Comparison of ENCODE assay signal across 21 mouse cellular contexts in genomic region chr12:68365404-68366059, GRCm38 (mm10).
DNase-seq lines count a peak whose midpoint lies in the region; ATAC-seq and TF ChIP-seq lines count a peak whose summit lies in the region.
"Had no signal": no experiment of that assay in that cellular context is flagged by ENCODE, and none has a peak within 500 bp of the region (broad histone marks: within the 10 kb centered on the region; RNA-seq: fewer than 3 reads in every experiment).

No protein-coding gene starts in this region.

- no peak for DNase-seq in forebrain, postnatal 0 days
- peak; percentile 55 for DNase-seq in mesoderm, embryonic 11.5 days (ENCODE audit: low read depth, low spot score)
- DNase-seq in retina, postnatal 1 day: peak; percentile 24
- DNase-seq in adrenal gland, postnatal 36 days: no peak
- DNase-seq: cerebellum, adult 11-12 months; cerebellum, postnatal 10 days; gastrocnemius, postnatal 10 days; heart, postnatal 4 days; kidney, adult 2 months; liver, embryonic 13.5 days; lung, adult 2 months; thymus, postnatal 25 days had no signal

- 39% methylated on average over 13 of the region's 13 CpGs for WGBS in forebrain, embryonic 12.5 days
- WGBS in forebrain, postnatal 0 days: 36% methylated on average over 13 of the region's 13 CpGs
- 61% methylated on average over 13 of the region's 13 CpGs for WGBS in midbrain, embryonic 12.5 days
- WGBS in midbrain, embryonic 15.5 days: 51% methylated on average over 13 of the region's 13 CpGs

- no peak overlapping the region for H3K9ac ChIP-seq in forebrain, embryonic 12.5 days
- H3K9ac ChIP-seq in forebrain, postnatal 0 days: no peak overlapping the region
- H3K9ac ChIP-seq in midbrain, embryonic 12.5 days (replicated peaks): no peak overlapping the region
- H3K9ac ChIP-seq in midbrain, embryonic 15.5 days: no peak overlapping the region
- H3K9ac ChIP-seq: embryonic facial prominence, embryonic 15.5 days; hindbrain, embryonic 14.5 days; liver, embryonic 13.5 days had no signal

- no peaks in the 10 kb centered on the region for H3K36me3 ChIP-seq in forebrain, embryonic 12.5 days (replicated peaks)
- no peaks in the 10 kb centered on the region for H3K36me3 ChIP-seq in forebrain, postnatal 0 days (ENCODE audit: insufficient read depth)
- no peaks in the 10 kb centered on the region for H3K36me3 ChIP-seq in midbrain, embryonic 12.5 days
- H3K36me3 ChIP-seq in midbrain, embryonic 15.5 days (replicated peaks): no peaks in the 10 kb centered on the region
- H3K36me3 ChIP-seq: embryonic facial prominence, embryonic 15.5 days; heart, embryonic 10.5 days; liver, embryonic 13.5 days had no signal

- H3K27me3 ChIP-seq in forebrain, embryonic 12.5 days: no peaks in the 10 kb centered on the region
- H3K27me3 ChIP-seq in forebrain, postnatal 0 days (ENCODE audit: insufficient read depth, low read length): no peaks in the 10 kb centered on the region
- H3K27me3 ChIP-seq in midbrain, embryonic 12.5 days: no peaks in the 10 kb centered on the region
- H3K27me3 ChIP-seq in midbrain, embryonic 15.5 days (replicated peaks): no peaks in the 10 kb centered on the region
- H3K27me3 ChIP-seq: embryonic facial prominence, embryonic 15.5 days; liver, embryonic 13.5 days had no signal

- H3K4me3 ChIP-seq in forebrain, embryonic 12.5 days (replicated peaks): no peak overlapping the region
- H3K4me3 ChIP-seq in forebrain, postnatal 0 days (ENCODE audit: low read depth, low read length): no peak overlapping the region
- no peak overlapping the region for H3K4me3 ChIP-seq in midbrain, embryonic 12.5 days
- no peak overlapping the region for H3K4me3 ChIP-seq in midbrain, embryonic 15.5 days
- H3K4me3 ChIP-seq: embryonic facial prominence, embryonic 15.5 days; heart, embryonic 10.5 days; left cerebral cortex, adult 2 months; liver, embryonic 13.5 days had no signal

- H3K4me2 ChIP-seq in forebrain, embryonic 12.5 days: no peak overlapping the region
- H3K4me2 ChIP-seq in forebrain, postnatal 0 days (ENCODE audit: low read depth): no peak overlapping the region
- no peak overlapping the region for H3K4me2 ChIP-seq in midbrain, embryonic 12.5 days (replicated peaks)
- H3K4me2 ChIP-seq in midbrain, embryonic 15.5 days: no peak overlapping the region
- H3K4me2 ChIP-seq: embryonic facial prominence, embryonic 15.5 days; hindbrain, embryonic 14.5 days; liver, embryonic 13.5 days had no signal

- 0 out of 2 replicates have a peak, but pooled peaks have one; percentile 36 for ATAC-seq in forebrain, embryonic 12.5 days (ENCODE audit: low FRiP score)
- ATAC-seq in forebrain, postnatal 0 days: no peak
- ATAC-seq in midbrain, embryonic 12.5 days (ENCODE audit: low FRiP score, low read depth): 0 out of 2 replicates have a peak, but pooled peaks have one; percentile 56
- ATAC-seq in midbrain, embryonic 15.5 days (replicated peaks): no peak
- ATAC-seq: inflammation-experienced regulatory T-cells, adult 6 months; Patski had no signal

- 0 out of 2 replicates have a peak, but pooled peaks cover 4% of the 10 kb centered on the region for H3K4me1 ChIP-seq in forebrain, embryonic 12.5 days
- no peaks in the 10 kb centered on the region for H3K4me1 ChIP-seq in forebrain, postnatal 0 days (ENCODE audit: insufficient read depth)
- no peaks in the 10 kb centered on the region for H3K4me1 ChIP-seq in midbrain, embryonic 12.5 days
- no peaks in the 10 kb centered on the region for H3K4me1 ChIP-seq in midbrain, embryonic 15.5 days
- H3K4me1 ChIP-seq: embryonic facial prominence, embryonic 15.5 days; heart, embryonic 10.5 days; liver, embryonic 13.5 days had no signal

- no peak for TF ChIP-seq CTCF in forebrain, postnatal 0 days (IDR thresholded peaks at IDR 0.05; ENCODE audit: low read depth)

- H3K27ac ChIP-seq in forebrain, embryonic 12.5 days: no peak overlapping the region
- H3K27ac ChIP-seq in forebrain, postnatal 0 days (ENCODE audit: low read depth, low read length): no peak overlapping the region
- H3K27ac ChIP-seq in midbrain, embryonic 12.5 days (replicated peaks): no peak overlapping the region
- H3K27ac ChIP-seq in midbrain, embryonic 15.5 days: no peak overlapping the region
- H3K27ac ChIP-seq: embryonic facial prominence, embryonic 15.5 days; heart, embryonic 10.5 days; hindbrain, embryonic 14.5 days; left cerebral cortex, adult 2 months; liver, embryonic 13.5 days had no signal

- H3K9me3 ChIP-seq in forebrain, embryonic 12.5 days: no peaks in the 10 kb centered on the region
- no peaks in the 10 kb centered on the region for H3K9me3 ChIP-seq in forebrain, postnatal 0 days (ENCODE audit: low read length)
- no peaks in the 10 kb centered on the region for H3K9me3 ChIP-seq in midbrain, embryonic 12.5 days
- no peaks in the 10 kb centered on the region for H3K9me3 ChIP-seq in midbrain, embryonic 15.5 days
- H3K9me3 ChIP-seq: embryonic facial prominence, embryonic 15.5 days; heart, embryonic 10.5 days; liver, embryonic 13.5 days had no signal

Comparison
In these comparisons a context has a peak if more than half of its experiments do, and no peak if none do; other contexts are left out.
1. ATAC-seq: peak in forebrain, embryonic 12.5 days (single experiment) and midbrain, embryonic 12.5 days (single experiment); none in forebrain, postnatal 0 days (single experiment) and midbrain, embryonic 15.5 days (single experiment).
2. DNase-seq: peak in mesoderm, embryonic 11.5 days (single experiment) and retina, postnatal 1 day (single experiment); none in forebrain, postnatal 0 days (single experiment) and adrenal gland, postnatal 36 days (0 of 2).